Mouse (Mus musculus) neural tube, embryonic 11.5 days (tissue): ENCODE measurements around the gene Mogat2. TPM values are rescaled to one million over a fixed set of nuclear protein-coding genes. Genes with fewer than 3 reads are reported as not detected.

Experiments used
- ATAC-seq: fragments of 200-750 bp; cut with Nextera tagmentation; 2 replicates; pipeline ENCODE4 v1.8.0; 2017; ENCODE audit warnings: moderate number of reproducible peaks, mild to moderate bottlenecking, moderate TSS enrichment, moderate library complexity; ENCODE audit not compliant: insufficient read depth, low FRiP score, low TSS enrichment
- DNase-seq: peaks from one replicate; pipeline ENCODE4 v3.0.0-alpha.2; 2015; ENCODE audit warnings: low spot score
- H3K27ac ChIP-seq: fragments of 300-500 bp; sonication (generic); 2 replicates; pipeline ENCODE4 v1.5.1; 2014; ENCODE audit warnings: low read depth, mild to moderate bottlenecking, low read length
- H3K27me3 ChIP-seq: fragments of 300-500 bp; sonication (generic); 2 replicates; pipeline ENCODE4 v1.6.1; 2014; ENCODE audit warnings: mild to moderate bottlenecking, low read length, mixed read lengths; ENCODE audit not compliant: control insufficient read depth, insufficient read depth
- H3K36me3 ChIP-seq: fragments of 300-500 bp; sonication (generic); 2 replicates; pipeline ENCODE4 v1.6.1; 2014; ENCODE audit warnings: mild to moderate bottlenecking, low read length, moderate library complexity, mixed read lengths; ENCODE audit not compliant: control insufficient read depth, insufficient read depth
- H3K4me1 ChIP-seq: fragments of 300-500 bp; sonication (generic); 2 replicates; pipeline ENCODE4 v1.6.1; 2014; ENCODE audit warnings: low read length, mixed read lengths; ENCODE audit not compliant: control insufficient read depth, insufficient read depth
- H3K4me2 ChIP-seq: fragments of 300-500 bp; sonication (generic); 2 replicates; pipeline ENCODE4 v1.6.1; 2014; ENCODE audit warnings: low read depth, mild to moderate bottlenecking, moderate library complexity
- H3K4me3 ChIP-seq: fragments of 300-500 bp; sonication (generic); 2 replicates; pipeline ENCODE4 v1.5.1; 2014; ENCODE audit warnings: low read depth, low read length
- H3K9ac ChIP-seq: fragments of 300-500 bp; sonication (generic); 2 replicates; pipeline ENCODE4 v1.6.1; 2014; ENCODE audit warnings: mild to moderate bottlenecking, low read length
- H3K9me3 ChIP-seq: fragments of 300-500 bp; sonication (generic); 2 replicates; pipeline ENCODE4 v1.6.1; 2016; ENCODE audit warnings: low read length; ENCODE audit not compliant: control insufficient read depth
- WGBS: fragments of 180-500 bp; shearing (Covaris S2); extraction: QIAGEN DNeasy Blood & Tissue Kit; methylation state at CpG from one replicate; pipeline ENCODE4 v1.1.7; 2014; 5-methylcytosine and 5-hydroxymethylcytosine counted together
- polyA plus RNA-seq: library from polyadenylated mRNA; unstranded; fragments of >200 nt; fragmentation: Nextera tagmentation; extraction: Ambion mirVana; gene quantifications from 2 replicates; pipeline ENCODE4 v1.2.1, GENCODE M21; 2014

Mogat2 gene
- polyA plus RNA-seq, 1 experiment from 2014 or later, result 10.3 TPM

GRCm38 (mm10) chr7:99171730-99172463, 66.5 kb downstream of the Mogat2 start:
- Histone ChIP-seq H3K27ac (no peak overlapping the region), H3K9me3 (no peaks in the 10 kb centered on the region), H3K9ac (no peak overlapping the region), H3K4me3 (no peak overlapping the region), H3K4me2 (no peak overlapping the region), H3K36me3 (no peaks in the 10 kb centered on the region), H3K4me1 (no peaks in the 10 kb centered on the region), H3K27me3 (no peaks in the 10 kb centered on the region)
- WGBS, result 67% methylated on average over 10 of the region's 10 CpGs
- DNase-seq, result no peak
- ATAC-seq, result no peak

- no peaks in the 10 kb centered on the region for H3K9me3 ChIP-seq
- ATAC-seq (no peak), DNase-seq (no peak)
- H3K4me2 ChIP-seq, result no peak overlapping the region
- H3K27ac ChIP-seq, result no peak overlapping the region
- WGBS, result 88% methylated on average over 6 of the region's 6 CpGs
- no peaks in the 10 kb centered on the region for H3K36me3 ChIP-seq
- H3K4me3 ChIP-seq, result no peak overlapping the region
- no peaks in the 10 kb centered on the region for H3K4me1 ChIP-seq
- no peak overlapping the region for H3K9ac ChIP-seq
- no peaks in the 10 kb centered on the region for H3K27me3 ChIP-seq
Measured at GRCm38 (mm10) chr7:99170519-99170918, 67.9 kb downstream of the Mogat2 start.

GRCm38 (mm10) chr7:99169717-99170403, 68.6 kb downstream of the Mogat2 start:
- no peaks in the 10 kb centered on the region for H3K27me3 ChIP-seq
- no peaks in the 10 kb centered on the region for H3K4me1 ChIP-seq
- H3K9me3 ChIP-seq, result no peaks in the 10 kb centered on the region
- ATAC-seq (no peak), DNase-seq (no peak)
- no peak overlapping the region for H3K4me2 ChIP-seq
- 69% methylated on average over 9 of the region's 9 CpGs for WGBS
- no peaks in the 10 kb centered on the region for H3K36me3 ChIP-seq
- H3K9ac ChIP-seq, result no peak overlapping the region
- no peak overlapping the region for H3K4me3 ChIP-seq
- H3K27ac ChIP-seq, result no peak overlapping the region

Other genes starting within 250 kb of the Mogat2 start
- 11.2 and 12.0 TPM in 2 replicates for gene Uvrag, start 97.5 kb downstream of the Mogat2 start, polyA plus RNA-seq
- 12.7 and 15.5 TPM in 2 replicates for gene Dgat2, start 55.9 kb downstream of the Mogat2 start, polyA plus RNA-seq
- 46.7 and 57.0 TPM in 2 replicates for gene Map6, start 28.8 kb upstream of the Mogat2 start, polyA plus RNA-seq
- 337 and 339 TPM in 2 replicates for gene Serpinh1, start 114.6 kb upstream of the Mogat2 start, polyA plus RNA-seq
- 32.5 and 39.9 TPM in 2 replicates for gene Gdpd5, start 142.8 kb upstream of the Mogat2 start, polyA plus RNA-seq
- gene Klhl35, start 227.4 kb upstream of the Mogat2 start, polyA plus RNA-seq, result 25.8 and 31.4 TPM in 2 replicates
- gene Rps3, start 245.1 kb upstream of the Mogat2 start, polyA plus RNA-seq, result 687 and 719 TPM in 2 replicates